Mouse (Mus musculus): ENCODE results near the gene Tgfb3. TPM values are rescaled to one million over a fixed set of nuclear protein-coding genes. Genes with fewer than 3 reads are reported as not detected.

The Tgfb3 gene
- polyA plus RNA-seq, 1 experiment from 2014 or later: 42.9 TPM

DNA sequence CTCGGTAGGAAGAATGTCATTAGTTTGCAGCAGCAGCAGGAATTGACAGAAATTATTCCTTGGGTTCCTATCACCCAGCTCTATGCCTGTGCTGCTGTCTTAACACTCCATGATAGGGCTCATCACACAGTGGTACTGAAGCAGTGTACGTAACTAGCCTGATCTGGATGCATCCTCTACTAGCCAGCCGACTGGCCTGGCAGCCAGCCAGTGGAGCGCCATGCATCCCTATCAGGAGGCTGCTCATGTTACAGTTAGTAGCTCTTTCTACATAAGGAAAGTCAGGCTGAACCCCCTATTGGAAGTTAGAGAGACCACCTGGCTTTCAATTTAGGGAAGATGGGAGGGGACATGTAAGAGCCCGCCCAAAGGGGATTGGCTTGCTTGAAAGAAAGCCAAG lies 51.8 kb downstream of the Tgfb3 start:
- Histone ChIP-seq H3K27me3 (no peaks in the 10 kb centered on the region), H3K36me3 (no peaks in the 10 kb centered on the region), H3K27ac (peak overlapping the region; percentile 46; the same call in 1 of the 2 replicates), H3K4me3 (no peak overlapping the region), H3K4me2 (replicated peaks) (no peak overlapping the region), H3K4me1 (peaks cover 39% of the 10 kb centered on the region), H3K9me3 (no peaks in the 10 kb centered on the region), H3K9ac (no peak overlapping the region)
- 54% methylated on average over 5 of the region's 5 CpGs for WGBS
- ATAC-seq (ENCODE audit: insufficient number of reproducible peaks, insufficient read depth, low FRiP score, low TSS enrichment): peak; percentile 61; the same call in 1 of the 2 replicates

DNA sequence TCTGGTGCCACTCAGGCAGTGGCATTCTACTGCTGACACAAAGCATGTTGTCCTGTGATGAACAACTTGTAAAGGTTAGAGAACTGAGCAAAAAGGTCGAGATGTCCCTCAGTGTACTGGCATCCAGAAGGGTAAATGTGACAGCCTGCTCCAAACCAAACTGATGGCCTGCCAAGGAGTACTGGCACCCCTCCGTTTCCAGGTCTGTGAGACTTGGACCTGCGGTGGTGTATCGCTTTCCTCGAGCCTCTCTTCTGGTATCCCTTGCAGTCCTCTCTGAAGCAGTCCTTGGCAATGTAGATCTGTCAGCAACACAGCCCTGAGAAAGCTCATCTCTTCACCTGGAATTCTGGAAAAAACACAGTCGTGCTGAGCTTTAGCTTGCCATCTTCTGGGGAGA lies 53.4 kb downstream of the Tgfb3 start:
- no peak for ATAC-seq (ENCODE audit: insufficient number of reproducible peaks, insufficient read depth, low FRiP score, low TSS enrichment)
- Histone ChIP-seq H3K9ac (no peak overlapping the region), H3K9me3 (no peaks in the 10 kb centered on the region), H3K27ac (no peak overlapping the region), H3K36me3 (no peaks in the 10 kb centered on the region), H3K4me1 (peaks cover 47% of the 10 kb centered on the region), H3K4me3 (no peak overlapping the region), H3K4me2 (replicated peaks) (no peak overlapping the region), H3K27me3 (no peaks in the 10 kb centered on the region)
- WGBS: 89% methylated on average over 6 of the region's 6 CpGs

DNA sequence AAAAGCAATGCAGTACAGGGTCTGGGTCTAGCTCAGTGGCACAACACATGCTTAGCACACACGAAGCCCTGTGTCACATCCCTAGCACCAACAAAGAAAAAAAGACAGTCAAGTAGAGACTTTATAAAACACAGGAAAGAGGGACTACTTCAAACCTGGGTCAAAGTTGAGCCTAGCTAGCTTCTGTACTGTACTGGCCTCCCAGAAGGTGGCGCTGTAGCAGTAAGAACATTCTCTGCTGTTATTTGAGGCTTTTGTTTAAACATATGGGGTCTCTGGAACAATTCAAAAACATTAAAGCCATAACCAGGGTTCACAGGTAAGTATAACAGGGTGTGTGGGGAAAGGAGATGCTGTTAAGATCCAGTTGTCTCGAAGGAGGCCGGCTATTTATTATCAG lies 54.4 kb downstream of the Tgfb3 start:
- Histone ChIP-seq H3K27me3 (no peaks in the 10 kb centered on the region), H3K36me3 (no peaks in the 10 kb centered on the region), H3K4me2 (replicated peaks) (no peak overlapping the region), H3K4me3 (no peak overlapping the region), H3K9ac (no peak overlapping the region), H3K4me1 (peaks cover 47% of the 10 kb centered on the region), H3K9me3 (no peaks in the 10 kb centered on the region), H3K27ac (no peak overlapping the region)
- WGBS: 60% methylated on average over 4 of the region's 4 CpGs
- no peak for ATAC-seq (ENCODE audit: insufficient number of reproducible peaks, insufficient read depth, low FRiP score, low TSS enrichment)

DNA sequence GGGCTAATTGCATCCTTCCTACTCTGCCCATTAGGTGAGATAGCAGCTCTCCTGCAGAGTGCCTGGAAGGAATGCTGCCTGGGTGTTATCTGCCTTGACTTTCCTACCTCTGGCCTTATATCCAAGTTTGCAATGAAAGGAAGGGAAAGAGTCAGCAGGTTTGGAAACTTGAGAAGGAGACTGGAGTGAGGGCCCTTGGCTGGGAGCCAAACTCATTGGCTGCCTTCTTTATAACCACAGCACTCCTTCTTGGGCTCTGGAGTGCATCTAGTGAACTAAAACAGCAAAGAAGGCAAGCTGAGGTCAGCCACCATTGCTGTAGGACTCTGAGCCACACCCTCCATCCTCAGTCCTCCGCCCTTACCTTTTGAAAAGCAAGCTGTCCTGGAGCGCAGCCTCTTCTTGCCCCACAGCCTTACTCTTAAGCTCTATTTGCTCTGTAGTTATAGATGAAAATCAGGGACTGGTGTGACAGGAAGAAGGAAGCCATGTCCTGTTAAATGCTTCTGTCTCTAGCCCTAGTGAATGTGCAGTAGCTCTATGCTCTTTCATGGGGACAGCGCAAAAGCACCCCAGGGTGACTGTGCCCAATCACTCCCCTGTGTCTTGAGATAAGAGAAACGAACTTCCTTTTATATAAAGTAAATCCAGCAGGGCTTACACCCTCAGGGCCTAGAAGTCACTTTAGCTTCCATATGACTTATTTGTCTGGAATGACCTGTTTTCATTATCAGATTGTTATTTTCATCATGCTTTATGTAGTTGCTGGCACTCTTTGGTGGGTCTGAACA lies 55.6 kb downstream of the Tgfb3 start:
- WGBS: 73% methylated on average over 4 of the region's 4 CpGs
- Histone ChIP-seq H3K36me3 (no peaks in the 10 kb centered on the region), H3K4me1 (peaks cover 47% of the 10 kb centered on the region), H3K9me3 (no peaks in the 10 kb centered on the region), H3K9ac (no peak overlapping the region), H3K27ac (peak overlapping the region; percentile 77), H3K4me3 (no peak overlapping the region), H3K4me2 (replicated peaks) (no peak overlapping the region), H3K27me3 (no peaks in the 10 kb centered on the region)
- ATAC-seq (ENCODE audit: insufficient number of reproducible peaks, insufficient read depth, low FRiP score, low TSS enrichment): peak; percentile 76; the same call in 1 of the 2 replicates

DNA sequence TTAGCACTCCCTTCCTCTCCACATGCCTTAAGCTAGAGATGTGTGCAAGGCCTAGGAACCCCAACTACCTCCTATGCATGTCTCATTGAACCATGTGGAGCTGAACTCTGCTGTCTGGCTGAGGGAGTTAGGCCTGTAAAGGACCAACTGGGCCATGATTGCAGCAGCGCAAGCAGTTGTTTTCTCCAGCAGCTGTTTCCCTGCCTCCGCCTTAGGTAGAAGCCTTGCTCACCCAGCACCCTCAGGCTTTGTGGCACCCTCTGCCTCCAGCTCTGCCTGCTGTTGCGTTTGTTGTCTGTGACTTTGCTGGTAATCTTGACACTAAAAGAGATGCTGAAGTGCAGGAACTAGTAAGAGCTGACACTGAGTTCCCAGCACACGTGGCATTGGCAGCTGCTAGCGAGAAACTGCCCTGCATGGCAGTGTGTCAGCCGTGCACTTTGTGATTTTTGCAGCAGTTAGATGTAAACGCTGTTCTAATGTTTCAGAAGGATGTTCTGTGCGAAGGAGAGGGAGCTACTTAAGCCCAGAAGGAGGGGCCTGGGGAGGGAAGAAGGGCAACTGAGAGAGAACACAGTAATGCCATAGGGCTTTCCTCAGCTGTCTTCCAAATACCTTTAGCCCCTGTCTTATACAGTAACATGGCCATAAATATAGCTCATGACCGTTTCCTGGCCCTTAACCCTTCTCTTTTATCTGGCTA lies 56.4 kb downstream of the Tgfb3 start:
- Histone ChIP-seq H3K27ac (peak overlapping the region; percentile 77), H3K4me3 (no peak overlapping the region), H3K4me1 (peaks cover 45% of the 10 kb centered on the region), H3K9me3 (no peaks in the 10 kb centered on the region), H3K4me2 (replicated peaks) (0 out of 2 replicates have a peak overlapping the region, but pooled peaks have one; percentile 0), H3K9ac (no peak overlapping the region), H3K27me3 (no peaks in the 10 kb centered on the region), H3K36me3 (no peaks in the 10 kb centered on the region)
- 55% methylated on average over 9 of the region's 9 CpGs for WGBS
- ATAC-seq (ENCODE audit: insufficient number of reproducible peaks, insufficient read depth, low FRiP score, low TSS enrichment): peak; percentile 53

DNA sequence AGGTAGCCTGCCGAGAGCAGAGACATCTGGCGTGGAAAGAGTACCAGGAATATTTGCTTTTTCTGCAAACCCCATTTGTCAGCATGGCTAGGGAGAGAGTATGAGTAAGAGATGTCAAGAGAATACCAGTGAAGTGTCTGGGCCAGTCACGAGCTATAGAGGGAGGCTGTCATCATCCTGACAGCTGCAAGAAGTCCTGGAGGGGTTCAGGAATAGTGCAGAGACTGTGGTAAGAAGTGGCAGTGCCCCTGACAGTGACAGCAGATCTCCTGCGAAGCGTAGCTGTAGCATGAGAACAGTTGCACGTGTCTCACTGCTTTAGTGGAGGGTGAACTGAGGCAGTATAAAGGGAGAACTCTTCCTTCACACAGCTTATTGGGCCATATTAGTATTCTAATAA lies 57.3 kb downstream of the Tgfb3 start:
- no peaks in the 10 kb centered on the region for H3K36me3 ChIP-seq
- H3K27ac ChIP-seq: no peak overlapping the region
- H3K9ac ChIP-seq: no peak overlapping the region
- H3K4me1 ChIP-seq: peaks cover 44% of the 10 kb centered on the region
- H3K4me3 ChIP-seq: no peak overlapping the region
- H3K9me3 ChIP-seq: no peaks in the 10 kb centered on the region
- WGBS: 74% methylated on average over 6 of the region's 6 CpGs
- no peaks in the 10 kb centered on the region for H3K27me3 ChIP-seq
- ATAC-seq (ENCODE audit: insufficient number of reproducible peaks, insufficient read depth, low FRiP score, low TSS enrichment): no peak
- H3K4me2 ChIP-seq (replicated peaks): no peak overlapping the region

DNA sequence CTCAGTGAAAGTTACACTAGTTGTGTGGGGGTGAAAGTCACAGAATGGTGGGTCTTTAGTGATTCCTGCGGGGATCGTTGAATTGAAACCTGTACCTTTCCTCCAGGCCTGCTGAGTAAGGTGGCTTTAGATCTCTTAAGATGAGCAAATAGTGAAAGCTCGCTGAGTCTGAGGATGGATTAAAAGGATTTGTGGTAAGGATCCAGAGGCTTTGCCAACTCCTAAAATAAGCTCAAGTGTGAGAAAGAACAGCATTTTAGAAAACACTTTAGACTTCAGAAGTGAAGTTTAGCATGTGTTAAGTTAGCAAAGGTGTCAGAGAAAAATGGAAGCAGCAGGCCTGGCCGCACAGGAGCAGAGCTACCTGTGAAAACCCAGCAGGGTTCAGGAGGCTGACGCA lies 61.5 kb downstream of the Tgfb3 start:
- H3K27me3 ChIP-seq: no peaks in the 10 kb centered on the region
- ATAC-seq (ENCODE audit: insufficient number of reproducible peaks, insufficient read depth, low FRiP score, low TSS enrichment): no peak
- no peak overlapping the region for H3K4me3 ChIP-seq
- no peak overlapping the region for H3K27ac ChIP-seq
- H3K4me2 ChIP-seq (replicated peaks): no peak overlapping the region
- H3K4me1 ChIP-seq: peaks cover 27% of the 10 kb centered on the region
- no peak overlapping the region for H3K9ac ChIP-seq
- H3K9me3 ChIP-seq: no peaks in the 10 kb centered on the region
- 74% methylated on average over 5 of the region's 5 CpGs for WGBS
- H3K36me3 ChIP-seq: no peaks in the 10 kb centered on the region

DNA sequence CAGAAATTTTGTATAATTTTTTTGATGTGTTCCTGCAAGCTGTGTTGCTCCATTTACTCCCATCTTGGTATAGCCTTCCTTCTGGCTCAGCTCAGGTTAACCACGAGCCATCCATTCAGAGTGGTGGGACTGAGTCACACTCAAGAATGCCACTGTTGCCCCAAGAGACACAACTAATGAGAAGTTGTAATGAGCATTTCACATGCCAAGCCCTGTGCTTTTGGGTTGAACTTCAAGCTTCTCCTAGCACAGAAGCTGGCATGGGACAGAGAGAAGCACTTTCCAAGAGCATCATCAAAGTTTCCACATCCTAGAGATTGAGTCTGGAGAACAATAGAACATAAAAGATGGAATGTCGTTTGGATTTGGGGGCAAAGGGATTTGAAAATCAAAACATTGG lies 63.7 kb downstream of the Tgfb3 start:
- Histone ChIP-seq H3K4me1 (peaks cover 29% of the 10 kb centered on the region), H3K36me3 (no peaks in the 10 kb centered on the region), H3K4me2 (replicated peaks) (no peak overlapping the region), H3K27me3 (no peaks in the 10 kb centered on the region), H3K9ac (no peak overlapping the region), H3K9me3 (no peaks in the 10 kb centered on the region), H3K27ac (no peak overlapping the region), H3K4me3 (no peak overlapping the region)
- 76% methylated on average over 2 of the region's 2 CpGs for WGBS
- ATAC-seq (ENCODE audit: insufficient number of reproducible peaks, insufficient read depth, low FRiP score, low TSS enrichment): no peak

DNA sequence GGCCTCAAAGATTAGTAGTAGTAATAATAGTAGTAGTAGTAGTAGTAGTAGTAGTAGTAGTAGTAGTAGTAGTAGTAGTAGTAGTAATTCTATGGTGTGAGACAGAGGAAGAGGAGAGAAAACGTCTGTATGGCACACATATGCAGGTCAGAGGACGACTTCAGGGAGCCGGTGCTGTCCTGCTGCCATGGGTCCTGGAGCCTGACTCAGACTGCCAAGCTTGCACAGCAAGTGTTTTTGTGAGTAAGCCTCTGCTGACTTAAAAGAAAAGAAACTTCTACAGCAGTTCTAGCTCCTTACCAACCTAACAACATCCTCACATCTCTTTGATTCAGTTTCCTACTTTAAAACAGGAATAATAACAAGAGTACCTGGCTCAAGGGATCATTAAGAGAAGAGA lies 64.2 kb downstream of the Tgfb3 start:
- Histone ChIP-seq H3K36me3 (no peaks in the 10 kb centered on the region), H3K9ac (no peak overlapping the region), H3K27ac (no peak overlapping the region), H3K4me3 (no peak overlapping the region), H3K4me2 (replicated peaks) (no peak overlapping the region), H3K4me1 (peaks cover 30% of the 10 kb centered on the region), H3K27me3 (no peaks in the 10 kb centered on the region), H3K9me3 (no peaks in the 10 kb centered on the region)
- WGBS: 74% methylated on average over 3 of the region's 3 CpGs
- no peak for ATAC-seq (ENCODE audit: insufficient number of reproducible peaks, insufficient read depth, low FRiP score, low TSS enrichment)

DNA sequence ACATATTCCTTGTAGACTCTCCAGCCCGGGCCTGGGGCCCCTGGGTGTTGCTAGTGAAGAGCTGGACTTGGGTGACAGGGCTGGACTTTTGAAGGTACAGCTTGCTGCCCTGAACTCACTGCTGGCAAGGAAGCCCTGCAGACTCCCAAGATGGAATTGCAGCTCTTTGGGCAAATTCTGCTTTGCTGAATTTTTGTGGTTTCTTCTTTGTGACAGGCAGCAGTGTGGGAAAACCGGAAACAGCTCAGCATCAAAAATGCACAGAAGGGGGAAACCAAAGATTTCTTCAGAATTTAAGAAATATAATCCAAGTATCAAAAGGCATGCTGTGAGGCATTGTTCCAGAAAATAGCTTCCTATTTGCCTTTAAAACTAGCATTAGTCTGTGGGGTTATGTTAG lies 64.7 kb downstream of the Tgfb3 start:
- 70% methylated on average over 2 of the region's 2 CpGs for WGBS
- Histone ChIP-seq H3K4me1 (peaks cover 30% of the 10 kb centered on the region), H3K27me3 (no peaks in the 10 kb centered on the region), H3K27ac (0 out of 2 replicates have a peak overlapping the region, but pooled peaks have one; percentile 59), H3K4me2 (replicated peaks) (no peak overlapping the region), H3K9me3 (no peaks in the 10 kb centered on the region), H3K9ac (no peak overlapping the region), H3K36me3 (no peaks in the 10 kb centered on the region), H3K4me3 (no peak overlapping the region)
- ATAC-seq (ENCODE audit: insufficient number of reproducible peaks, insufficient read depth, low FRiP score, low TSS enrichment): no peak

DNA sequence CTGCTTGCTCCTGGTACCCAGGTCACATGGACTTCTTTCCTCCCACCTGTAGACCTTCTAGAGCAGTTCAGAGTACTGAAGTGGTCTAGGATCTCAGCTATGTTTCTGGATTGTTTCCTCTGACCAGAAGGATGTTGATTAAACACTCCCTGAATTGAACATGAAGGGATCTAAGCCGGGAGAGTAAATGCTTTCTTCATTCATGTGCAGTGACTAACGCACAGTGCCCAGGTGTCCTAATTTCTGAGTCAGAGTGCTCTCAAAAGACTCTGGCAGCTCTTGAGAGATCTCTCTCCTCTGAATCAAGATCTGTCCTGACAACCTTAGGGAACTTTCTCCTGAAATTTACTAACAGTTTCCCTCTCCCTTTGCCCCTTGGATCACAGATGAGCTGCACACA lies 66.6 kb downstream of the Tgfb3 start:
- whole genome bisulfite sequencing: 83% methylated on average over 2 of the region's 2 CpGs
- Histone ChIP-seq H3K36me3 (no peaks in the 10 kb centered on the region), H3K4me3 (no peak overlapping the region), H3K9ac (no peak overlapping the region), H3K27me3 (no peaks in the 10 kb centered on the region), H3K4me2 (replicated peaks) (no peak overlapping the region), H3K27ac (no peak overlapping the region), H3K9me3 (no peaks in the 10 kb centered on the region), H3K4me1 (peaks cover 37% of the 10 kb centered on the region)
- no peak for ATAC-seq (ENCODE audit: insufficient number of reproducible peaks, insufficient read depth, low FRiP score, low TSS enrichment)

DNA sequence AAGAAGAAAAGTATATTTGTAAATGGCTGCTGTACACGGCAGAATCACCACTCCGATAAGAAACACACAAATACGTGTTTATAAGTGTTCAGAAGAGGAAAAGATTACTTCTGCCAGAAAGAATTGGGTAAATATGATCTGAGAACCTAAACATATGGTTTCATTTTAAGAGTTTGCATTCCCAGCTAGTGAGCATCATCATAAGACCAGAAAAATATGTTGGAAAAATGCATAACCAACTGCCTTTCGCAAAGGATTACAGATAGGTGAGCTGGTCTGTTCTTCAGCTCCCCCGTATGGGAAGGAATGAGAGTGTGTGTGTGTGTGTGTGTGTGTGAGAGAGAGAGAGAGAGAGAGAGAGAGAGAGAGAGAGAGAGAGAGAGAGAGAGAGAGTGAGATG lies 68.2 kb downstream of the Tgfb3 start:
- no peak for ATAC-seq (ENCODE audit: insufficient number of reproducible peaks, insufficient read depth, low FRiP score, low TSS enrichment)

More for the DNA sequence above, 68.2 kb downstream of the Tgfb3 start:
- no peak overlapping the region for H3K9ac ChIP-seq
- H3K4me1 ChIP-seq: peaks cover 34% of the 10 kb centered on the region
- H3K4me3 ChIP-seq: no peak overlapping the region
- no peaks in the 10 kb centered on the region for H3K27me3 ChIP-seq
- H3K9me3 ChIP-seq: no peaks in the 10 kb centered on the region
- no peak overlapping the region for H3K4me2 ChIP-seq (replicated peaks)
- WGBS: 45% methylated on average over 5 of the region's 5 CpGs
- H3K36me3 ChIP-seq: no peaks in the 10 kb centered on the region
- peak overlapping the region; percentile 81 for H3K27ac ChIP-seq
